ENCODE assay signal across 13 mouse cellular contexts in genomic region chr6:56917578-56918368, GRCm38 (mm10). TPM values are rescaled to one million over a fixed set of nuclear protein-coding genes. Genes with fewer than 3 reads are reported as not detected.
A peak's percentile ranks its signal among the peaks of the same experiment; 100 is the strongest.
DNase-seq lines count a peak whose midpoint lies in the region; ATAC-seq and TF ChIP-seq lines count a peak whose summit lies in the region.
"Had no signal": no experiment of that assay in that cellular context is flagged by ENCODE, and none has a peak within 500 bp of the region (broad histone marks: within the 10 kb centered on the region; RNA-seq: fewer than 3 reads in every experiment).

No protein-coding gene starts in this region.

- no peaks in the 10 kb centered on the region for H3K9me3 ChIP-seq in heart, embryonic 13.5 days
- peaks cover 13% of the 10 kb centered on the region for H3K9me3 ChIP-seq in G1E (replicated peaks)
- no peaks in the 10 kb centered on the region for H3K9me3 ChIP-seq in heart, embryonic 15.5 days (replicated peaks)
- H3K9me3 ChIP-seq in megakaryocyte, embryonic 14.5 days: peaks cover 6% of the 10 kb centered on the region
- H3K9me3 ChIP-seq: embryonic facial prominence, embryonic 12.5 days; limb, embryonic 13.5 days had no signal

- intact Hi-C loops in heart, postnatal 25 days (cut with DNase I): loop anchor here (10.0 kb wide), 1 partner anchor 1433 kb away; no protein-coding TSS in a partner anchor

- H3K4me3 ChIP-seq in heart, embryonic 13.5 days: peak overlapping the region; percentile 29
- peak overlapping the region; percentile 71 for H3K4me3 ChIP-seq in G1E (ENCODE audit: low read depth, low read length)
- H3K4me3 ChIP-seq in heart, embryonic 15.5 days: no peak overlapping the region
- H3K4me3 ChIP-seq in megakaryocyte, embryonic 14.5 days (replicated peaks): peak overlapping the region; percentile 97
- H3K4me3 ChIP-seq: embryonic facial prominence, embryonic 12.5 days; limb, embryonic 13.5 days had no signal

- H3K36me3 ChIP-seq in heart, embryonic 13.5 days: 0 out of 2 replicates have a peak, but pooled peaks cover 2% of the 10 kb centered on the region
- H3K36me3 ChIP-seq in G1E (replicated peaks): peaks cover 36% of the 10 kb centered on the region
- no peaks in the 10 kb centered on the region for H3K36me3 ChIP-seq in heart, embryonic 15.5 days
- peaks cover 60% of the 10 kb centered on the region for H3K36me3 ChIP-seq in megakaryocyte, embryonic 14.5 days (replicated peaks; ENCODE audit: low read length)
- H3K36me3 ChIP-seq: embryonic facial prominence, embryonic 12.5 days; limb, embryonic 13.5 days had no signal

- no peak for ATAC-seq in heart, embryonic 13.5 days (ENCODE audit: extremely low read depth, insufficient number of reproducible peaks, low FRiP score, low TSS enrichment)
- ATAC-seq in G1E (ENCODE audit: extremely low read depth, insufficient number of reproducible peaks, low FRiP score, poor library complexity, severe bottlenecking): peak; percentile 40
- no peak for ATAC-seq in heart, embryonic 15.5 days (replicated peaks; ENCODE audit: insufficient number of reproducible peaks, insufficient read depth, low FRiP score, low read depth)

- peak overlapping the region; percentile 62 for H3K9ac ChIP-seq in heart, embryonic 13.5 days
- no peak overlapping the region for H3K9ac ChIP-seq in heart, embryonic 15.5 days
- H3K9ac ChIP-seq: embryonic facial prominence, embryonic 12.5 days; limb, embryonic 13.5 days had no signal

- peak overlapping the region; percentile 72 for H3K4me2 ChIP-seq in heart, embryonic 13.5 days
- peak overlapping the region; percentile 32 for H3K4me2 ChIP-seq in heart, embryonic 15.5 days
- H3K4me2 ChIP-seq: embryonic facial prominence, embryonic 12.5 days; limb, embryonic 13.5 days had no signal

- peaks cover 82% of the 10 kb centered on the region for H3K4me1 ChIP-seq in heart, embryonic 13.5 days
- H3K4me1 ChIP-seq in G1E (ENCODE audit: insufficient read depth, low read depth, low read length): peaks cover 75% of the 10 kb centered on the region
- peaks cover 43% of the 10 kb centered on the region for H3K4me1 ChIP-seq in heart, embryonic 15.5 days (replicated peaks)
- peaks cover 79% of the 10 kb centered on the region for H3K4me1 ChIP-seq in megakaryocyte, embryonic 14.5 days
- H3K4me1 ChIP-seq: embryonic facial prominence, embryonic 12.5 days had no signal

- no peak for TF ChIP-seq CTCF in G1E (IDR thresholded peaks at IDR 0.05; ENCODE audit: low read depth, low read length)

- no peak for DNase-seq in heart, postnatal 25 days (ENCODE audit: low spot score)
- DNase-seq in G1E (ENCODE audit: low spot score): peak; percentile 30
- DNase-seq in T-cell, adult 2 months (ENCODE audit: low spot score): no peak
- no peak for DNase-seq in right cerebral cortex, adult 18-20 months
- DNase-seq in left cerebral cortex, adult 11 months (ENCODE audit: low spot score): no peak

- peak overlapping the region; percentile 84 for H3K27ac ChIP-seq in heart, embryonic 13.5 days (replicated peaks)
- peak overlapping the region; percentile 53 for H3K27ac ChIP-seq in heart, embryonic 15.5 days
- H3K27ac ChIP-seq: embryonic facial prominence, embryonic 12.5 days; limb, embryonic 13.5 days had no signal

- H3K27me3 ChIP-seq in heart, embryonic 13.5 days (replicated peaks): no peaks in the 10 kb centered on the region
- no peaks in the 10 kb centered on the region for H3K27me3 ChIP-seq in G1E (ENCODE audit: insufficient read depth, low read length)
- no peaks in the 10 kb centered on the region for H3K27me3 ChIP-seq in heart, embryonic 15.5 days
- H3K27me3 ChIP-seq in megakaryocyte, embryonic 14.5 days (replicated peaks): no peaks in the 10 kb centered on the region
- H3K27me3 ChIP-seq: CH12.LX; embryonic facial prominence, embryonic 12.5 days; limb, embryonic 13.5 days had no signal

- 32% methylated on average over 12 of the region's 12 CpGs for WGBS in heart, embryonic 13.5 days
- WGBS in heart, embryonic 15.5 days: 46% methylated on average over 12 of the region's 12 CpGs

RNA-seq across cellular contexts. Expression of gene Nt5c3, which starts 6.0 kb away (rescaled TPM):
- 65.9 and 68.6 TPM in 2 replicates for polyA plus RNA-seq in heart, embryonic 13.5 days (2015; fragmentation: Nextera tagmentation; extraction: Ambion mirVana)
- 10 to 100 TPM; 67.5 to 75.9 TPM for total RNA-seq in heart, postnatal 25 days (2021)
- total RNA-seq in G1E (2014; fragmentation: Nextera tagmentation) (274 and 280 TPM in 2 replicates), G1E (2017) (292 and 317 TPM in 2 replicates)
- polyA plus RNA-seq in G1E (2012): 120 and 122 TPM in 2 replicates
- polyA plus RNA-seq in heart, embryonic 15.5 days (2015; fragmentation: Nextera tagmentation; extraction: Ambion mirVana): 64.4 and 71.7 TPM in 2 replicates
- 96.8 and 108 TPM in 2 replicates for polyA plus RNA-seq in megakaryocyte, embryonic 14.5 days (2012; ENCODE audit: insufficient read depth, low replicate concordance)

RNA-seq across cellular contexts. Expression of gene Vmn1r4, which starts 6.0 kb away (rescaled TPM):
- polyA plus RNA-seq in heart, embryonic 13.5 days (2015; fragmentation: Nextera tagmentation; extraction: Ambion mirVana): 0.06 and 0.09 TPM in 2 replicates
- total RNA-seq in heart, postnatal 25 days (2021): under 1 TPM in 1 of 2 experiments, not detected in 1; 0.21 TPM
- total RNA-seq in G1E (2014; fragmentation: Nextera tagmentation) (2.6 TPM in 1 of 2 replicates, not detected in the other), G1E (2017) (0.87 and 1.9 TPM in 2 replicates)
- polyA plus RNA-seq in G1E (2012): not detected in 2 replicates
- polyA plus RNA-seq in heart, embryonic 15.5 days (2015; fragmentation: Nextera tagmentation; extraction: Ambion mirVana): 0.10 and 0.21 TPM in 2 replicates
- not detected in 2 replicates for polyA plus RNA-seq in megakaryocyte, embryonic 14.5 days (2012; ENCODE audit: insufficient read depth, low replicate concordance)

RNA-seq across cellular contexts. Expression of gene Vmn1r5, which starts 52.3 kb away (rescaled TPM):
- polyA plus RNA-seq in heart, embryonic 13.5 days (2015; fragmentation: Nextera tagmentation; extraction: Ambion mirVana): not detected in 2 replicates
- not detected for total RNA-seq in heart, postnatal 25 days (2021)
- total RNA-seq in G1E (2014; fragmentation: Nextera tagmentation) (not detected in 2 replicates), G1E (2017) (0.05 and 0.12 TPM in 2 replicates)
- polyA plus RNA-seq in G1E (2012): not detected in 2 replicates
- polyA plus RNA-seq in heart, embryonic 15.5 days (2015; fragmentation: Nextera tagmentation; extraction: Ambion mirVana): not detected in 2 replicates
- polyA plus RNA-seq in megakaryocyte, embryonic 14.5 days (2012; ENCODE audit: insufficient read depth, low replicate concordance): not detected in 2 replicates
- total RNA-seq: CH12.LX; gastrocnemius, adult 8-10 months had no signal
- polyA plus RNA-seq: embryonic facial prominence, embryonic 12.5 days; kidney, embryonic 14.5 days; limb, embryonic 13.5 days had no signal
